Mouse (Mus musculus): ENCODE measurements around the gene Cald1. TPM values are rescaled to one million over a fixed set of nuclear protein-coding genes. Genes with fewer than 3 reads are reported as not detected.

Cald1 gene
- 52.4 and 55.0 TPM in 2 replicates for polyA plus RNA-seq (2014; fragmentation: Nextera tagmentation; extraction: Ambion mirVana)

DNA sequence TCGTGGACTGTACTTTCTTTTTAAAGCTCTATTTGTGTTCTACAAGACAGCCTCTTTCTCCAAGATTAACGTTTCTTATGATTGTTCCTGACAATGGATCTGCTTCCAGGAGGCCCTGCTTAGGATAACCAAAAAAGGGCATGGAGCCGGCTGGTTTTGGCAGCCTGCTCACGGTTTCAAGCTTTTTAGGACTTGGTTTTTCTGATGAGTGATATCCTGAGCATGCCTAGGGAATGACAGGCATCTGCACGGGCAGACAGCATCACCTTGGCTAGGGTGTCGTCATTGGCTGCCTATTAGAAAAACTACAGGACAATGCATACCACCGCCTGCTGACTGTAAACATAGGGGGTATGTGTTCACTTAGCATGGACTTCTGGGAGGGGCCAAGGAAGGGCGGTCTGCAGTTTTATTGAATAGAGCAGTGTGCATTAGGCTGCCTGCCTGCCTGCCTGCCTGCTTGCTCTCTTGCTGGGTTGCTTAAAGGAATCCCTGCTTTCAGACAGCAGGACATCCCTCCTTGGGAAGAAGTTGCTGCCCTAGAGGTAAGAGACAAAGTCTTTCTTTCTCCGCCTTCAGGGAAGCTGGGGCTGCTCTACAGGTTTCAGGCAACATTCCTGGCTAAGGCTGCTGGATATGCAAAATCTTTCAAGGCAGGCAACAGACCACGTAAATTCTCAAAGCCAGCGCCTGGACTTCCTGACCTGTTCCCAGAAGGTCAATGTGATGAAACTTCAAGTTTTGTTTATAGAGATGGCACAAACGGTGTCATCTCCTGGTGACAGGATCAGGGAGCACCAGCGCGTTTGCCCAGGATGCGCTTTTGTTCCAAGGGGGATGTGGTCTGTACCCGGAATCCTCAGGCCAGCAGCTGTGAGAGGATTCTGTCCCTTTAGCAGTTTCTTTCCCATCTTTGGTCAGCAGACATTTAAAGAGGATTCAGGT lies at the start of gene Cald1:
Gene Cald1 (plus strand): TSS at position 380 of the 945 bp plus-strand sequence.
- DNase-seq (ENCODE audit: low spot score) (peak; percentile 28), ATAC-seq (ENCODE audit: low FRiP score) (no peak)
- no peaks in the 10 kb centered on the region for H3K36me3 ChIP-seq (replicated peaks; ENCODE audit: control insufficient read depth, insufficient read depth)
- 4% methylated on average over 16 of the region's 16 CpGs for WGBS
- peaks cover 10% of the 10 kb centered on the region; the same call in 1 of the 2 replicates for H3K4me1 ChIP-seq (replicated peaks; ENCODE audit: control insufficient read depth, insufficient read depth, low read length)
- peak within 1 kb of the TSS; percentile 42 for H3K9ac ChIP-seq
- peak within 1 kb of the TSS; percentile 26; the same call in 1 of the 2 replicates for H3K27ac ChIP-seq
- no peaks in the 10 kb centered on the region for H3K9me3 ChIP-seq (ENCODE audit: control insufficient read depth, low read length)
- H3K4me2 ChIP-seq (replicated peaks): peak within 1 kb of the TSS; percentile 46
- peak within 1 kb of the TSS; percentile 24 for H3K4me3 ChIP-seq (replicated peaks; ENCODE audit: low read length)
- H3K27me3 ChIP-seq (ENCODE audit: control insufficient read depth, insufficient read depth, low read length): no peaks in the 10 kb centered on the region

DNA sequence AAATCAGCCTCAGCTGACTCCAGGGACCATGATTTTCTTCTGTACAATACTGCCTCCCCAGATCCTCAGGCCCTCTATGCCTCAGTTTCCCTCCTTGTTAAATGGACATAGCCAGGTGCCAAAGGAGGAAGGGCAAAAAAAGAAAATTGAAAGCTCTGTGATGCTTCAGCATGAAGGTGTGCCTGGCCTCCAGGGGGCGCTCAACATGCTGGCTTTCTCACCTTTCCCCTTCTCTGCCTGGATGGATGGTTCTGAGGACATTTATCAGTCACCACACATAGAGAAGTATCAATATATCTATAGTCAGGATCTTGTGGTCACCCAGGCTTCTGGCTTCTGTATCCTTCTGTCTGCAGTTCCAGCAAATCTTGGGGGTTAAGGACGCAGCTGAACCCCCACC lies 49.3 kb upstream of the Cald1 start:
- Histone ChIP-seq H3K9me3 (ENCODE audit: control insufficient read depth, low read length) (0 out of 2 replicates have a peak, but pooled peaks cover 6% of the 10 kb centered on the region), H3K27me3 (ENCODE audit: control insufficient read depth, insufficient read depth, low read length) (no peaks in the 10 kb centered on the region), H3K4me3 (replicated peaks; ENCODE audit: low read length) (no peak overlapping the region), H3K4me1 (replicated peaks; ENCODE audit: control insufficient read depth, insufficient read depth, low read length) (peaks cover 12% of the 10 kb centered on the region; the same call in 1 of the 2 replicates), H3K27ac (no peak overlapping the region), H3K9ac (no peak overlapping the region), H3K4me2 (replicated peaks) (no peak overlapping the region), H3K36me3 (replicated peaks; ENCODE audit: control insufficient read depth, insufficient read depth) (no peaks in the 10 kb centered on the region)
- 38% methylated on average over 2 of the region's 2 CpGs for WGBS
- ATAC-seq (ENCODE audit: low FRiP score) (no peak), DNase-seq (ENCODE audit: low spot score) (no peak)

DNA sequence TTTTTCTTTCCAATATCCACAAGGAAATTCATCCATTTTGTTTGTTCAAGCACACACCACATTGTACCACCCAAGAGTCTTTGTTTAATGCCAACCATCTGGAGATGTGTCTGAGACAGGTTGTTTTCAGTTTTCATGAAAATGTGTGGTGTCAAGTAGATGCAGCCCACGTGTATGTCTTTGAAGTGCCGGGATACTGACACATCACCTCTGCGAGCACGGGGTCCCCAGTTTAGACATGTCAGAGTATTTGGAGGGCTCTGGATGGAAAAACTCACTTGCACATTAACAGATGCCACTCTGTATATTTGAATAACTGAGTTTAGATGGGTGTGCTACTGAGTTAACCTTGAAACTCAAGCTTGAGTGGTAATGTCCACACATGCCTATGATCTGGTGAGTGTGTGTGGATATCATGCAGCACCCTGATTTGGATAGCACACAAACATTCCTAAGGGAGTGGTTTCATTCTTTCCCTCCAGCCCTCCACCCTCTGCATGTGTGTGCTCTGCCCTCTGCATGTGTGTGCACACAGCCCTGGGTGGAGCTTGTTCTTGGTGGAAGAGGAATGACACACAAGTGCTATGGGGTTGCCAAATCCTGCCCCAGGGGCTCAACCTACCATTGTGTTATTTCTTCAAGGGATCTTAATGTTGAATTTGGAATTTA lies 45.7 kb upstream of the Cald1 start:
- Histone ChIP-seq H3K4me3 (replicated peaks; ENCODE audit: low read length) (no peak overlapping the region), H3K27me3 (ENCODE audit: control insufficient read depth, insufficient read depth, low read length) (no peaks in the 10 kb centered on the region)
- 97% methylated on average over 4 of the region's 4 CpGs for WGBS

DNA sequence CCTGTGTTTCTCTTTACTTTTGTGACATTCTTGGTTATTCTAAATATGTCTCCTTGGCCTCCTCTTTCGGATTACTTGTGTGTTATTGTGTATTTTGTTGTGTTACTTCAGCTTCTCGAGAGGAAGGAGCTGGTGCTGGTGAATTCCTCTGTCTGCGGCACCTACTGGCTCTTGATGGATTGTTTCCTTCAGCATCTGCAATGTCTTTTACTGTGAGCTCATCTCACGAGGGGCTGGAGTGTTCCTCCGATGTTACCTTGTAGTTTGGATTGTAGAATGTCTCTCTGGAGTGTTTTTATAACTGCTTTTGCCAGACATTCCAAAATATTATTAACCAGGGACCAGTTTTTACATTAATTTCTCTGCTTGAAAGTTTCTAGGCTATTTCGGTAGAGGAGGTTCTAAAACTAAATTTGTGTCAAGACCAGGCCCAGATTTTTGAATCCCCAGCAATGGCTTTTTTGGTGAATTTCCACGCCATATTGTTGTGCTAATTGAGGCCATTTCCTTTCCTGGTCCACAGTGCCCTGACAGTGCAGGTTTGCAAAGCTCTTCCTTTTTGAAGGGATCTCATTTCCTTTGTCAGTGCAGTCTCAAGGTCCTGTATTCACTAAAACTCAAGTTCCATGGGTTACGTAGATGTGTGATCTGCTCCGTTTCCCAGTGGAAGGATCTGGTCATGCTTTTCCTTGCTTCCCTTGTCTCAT lies 43.9 kb upstream of the Cald1 start:
- no peak for DNase-seq (ENCODE audit: low spot score)
- Histone ChIP-seq H3K36me3 (replicated peaks; ENCODE audit: control insufficient read depth, insufficient read depth) (no peaks in the 10 kb centered on the region), H3K9me3 (ENCODE audit: control insufficient read depth, low read length) (0 out of 2 replicates have a peak, but pooled peaks cover 6% of the 10 kb centered on the region), H3K4me1 (replicated peaks; ENCODE audit: control insufficient read depth, insufficient read depth, low read length) (no peaks in the 10 kb centered on the region), H3K27ac (no peak overlapping the region), H3K4me3 (replicated peaks; ENCODE audit: low read length) (no peak overlapping the region), H3K9ac (no peak overlapping the region), H3K27me3 (ENCODE audit: control insufficient read depth, insufficient read depth, low read length) (no peaks in the 10 kb centered on the region), H3K4me2 (replicated peaks) (no peak overlapping the region)
- 74% methylated on average over 9 of the region's 9 CpGs for WGBS
- ATAC-seq (ENCODE audit: low FRiP score): no peak

More for the DNA sequence above, 45.7 kb upstream of the Cald1 start:
- Histone ChIP-seq H3K36me3 (replicated peaks; ENCODE audit: control insufficient read depth, insufficient read depth) (no peaks in the 10 kb centered on the region), H3K9ac (no peak overlapping the region), H3K4me1 (replicated peaks; ENCODE audit: control insufficient read depth, insufficient read depth, low read length) (no peaks in the 10 kb centered on the region), H3K4me2 (replicated peaks) (no peak overlapping the region), H3K27ac (no peak overlapping the region), H3K9me3 (ENCODE audit: control insufficient read depth, low read length) (0 out of 2 replicates have a peak, but pooled peaks cover 6% of the 10 kb centered on the region)
- DNase-seq (ENCODE audit: low spot score) (no peak), ATAC-seq (ENCODE audit: low FRiP score) (no peak)

DNA sequence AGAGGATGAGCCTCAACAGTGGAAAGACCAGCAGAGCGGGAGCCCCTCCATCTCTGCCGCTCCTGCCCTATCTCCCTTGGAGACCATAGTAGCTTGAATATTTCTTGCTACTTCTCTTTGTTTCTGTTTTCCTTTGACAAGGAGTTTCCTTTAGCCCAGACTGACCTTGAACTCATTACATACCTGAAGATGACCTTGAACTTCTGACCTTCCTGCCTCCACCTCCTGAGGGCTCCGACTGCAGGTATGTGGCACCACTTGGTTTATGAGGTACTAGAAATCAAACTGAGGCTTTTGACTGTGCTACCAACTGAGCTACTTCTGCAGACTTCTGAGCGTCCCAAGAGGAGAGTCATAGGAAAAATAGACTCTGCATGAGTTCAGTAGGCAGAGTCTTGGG lies 38.8 kb upstream of the Cald1 start:
- H3K27ac ChIP-seq: no peak overlapping the region
- DNase-seq (ENCODE audit: low spot score): no peak
- H3K9ac ChIP-seq: no peak overlapping the region
- WGBS: 94% methylated on average over 4 of the region's 4 CpGs
- H3K27me3 ChIP-seq (ENCODE audit: control insufficient read depth, insufficient read depth, low read length): no peaks in the 10 kb centered on the region
- H3K4me2 ChIP-seq (replicated peaks): no peak overlapping the region
- no peaks in the 10 kb centered on the region for H3K36me3 ChIP-seq (replicated peaks; ENCODE audit: control insufficient read depth, insufficient read depth)
- no peak overlapping the region for H3K4me3 ChIP-seq (replicated peaks; ENCODE audit: low read length)
- ATAC-seq (ENCODE audit: low FRiP score): no peak
- no peaks in the 10 kb centered on the region for H3K4me1 ChIP-seq (replicated peaks; ENCODE audit: control insufficient read depth, insufficient read depth, low read length)
- H3K9me3 ChIP-seq (ENCODE audit: control insufficient read depth, low read length): no peaks in the 10 kb centered on the region

DNA sequence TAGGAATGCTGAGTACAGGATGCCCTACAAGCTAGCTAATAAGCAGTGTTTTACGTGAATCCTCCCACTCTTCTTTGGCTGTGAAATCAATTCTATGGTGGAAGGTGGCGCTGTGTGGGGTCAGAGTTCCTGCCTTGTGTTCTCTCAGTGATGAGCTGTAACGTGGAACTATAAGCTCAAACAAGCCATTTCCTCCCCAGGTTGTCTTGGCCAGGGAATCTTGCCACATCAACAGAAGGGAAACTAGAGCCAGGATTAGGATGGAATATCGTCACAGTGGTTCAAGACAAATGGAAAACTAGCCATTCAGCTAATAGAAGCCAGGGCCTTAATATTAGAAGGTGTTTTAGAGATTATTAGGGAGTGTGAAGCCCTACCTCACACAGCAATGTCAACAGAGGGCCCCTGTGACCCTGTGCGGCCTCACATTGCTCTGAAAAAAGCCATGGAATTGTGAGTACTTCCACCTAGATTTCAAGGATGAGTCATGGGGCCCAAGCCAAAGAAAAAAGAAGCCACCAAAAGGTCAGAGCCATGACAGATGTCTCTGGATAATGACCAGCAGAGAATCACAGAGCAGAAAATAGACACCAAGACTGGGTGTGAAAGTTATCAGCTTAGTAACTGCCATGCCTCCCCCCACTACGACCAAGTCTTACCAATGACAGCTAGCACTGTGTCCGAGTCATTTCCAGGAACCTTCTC lies 33.0 kb upstream of the Cald1 start:
- 81% methylated on average over 7 of the region's 7 CpGs for WGBS
- H3K36me3 ChIP-seq (replicated peaks; ENCODE audit: control insufficient read depth, insufficient read depth): no peaks in the 10 kb centered on the region

DNA sequence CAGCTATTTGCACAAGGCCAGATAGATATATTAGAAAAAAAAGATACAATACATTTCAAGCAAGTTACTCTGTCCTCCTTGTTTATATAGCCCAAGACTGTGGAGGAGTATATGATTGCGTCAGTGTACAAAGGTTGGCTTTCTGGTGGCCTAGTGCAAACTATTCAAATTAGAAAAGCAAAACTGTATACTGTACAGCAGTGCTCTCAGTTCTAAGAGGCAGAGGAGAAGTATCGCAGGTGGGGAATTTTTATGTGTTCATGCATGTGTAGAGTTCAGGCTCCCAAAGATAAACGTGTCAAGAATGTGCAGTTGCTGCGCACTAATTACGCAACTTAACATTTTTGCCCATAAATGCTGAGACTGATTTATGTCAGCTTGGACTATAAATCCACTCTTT lies 31.0 kb upstream of the Cald1 start:
- Histone ChIP-seq H3K9me3 (ENCODE audit: control insufficient read depth, low read length) (no peaks in the 10 kb centered on the region), H3K4me1 (replicated peaks; ENCODE audit: control insufficient read depth, insufficient read depth, low read length) (no peaks in the 10 kb centered on the region)
- ATAC-seq (ENCODE audit: low FRiP score): no peak

More for the DNA sequence above, 33.0 kb upstream of the Cald1 start:
- Histone ChIP-seq H3K4me3 (replicated peaks; ENCODE audit: low read length) (no peak overlapping the region), H3K4me1 (replicated peaks; ENCODE audit: control insufficient read depth, insufficient read depth, low read length) (no peaks in the 10 kb centered on the region), H3K27ac (no peak overlapping the region), H3K4me2 (replicated peaks) (no peak overlapping the region), H3K9me3 (ENCODE audit: control insufficient read depth, low read length) (no peaks in the 10 kb centered on the region), H3K27me3 (ENCODE audit: control insufficient read depth, insufficient read depth, low read length) (no peaks in the 10 kb centered on the region), H3K9ac (no peak overlapping the region)
- ATAC-seq (ENCODE audit: low FRiP score): no peak
- DNase-seq (ENCODE audit: low spot score): no peak

DNA sequence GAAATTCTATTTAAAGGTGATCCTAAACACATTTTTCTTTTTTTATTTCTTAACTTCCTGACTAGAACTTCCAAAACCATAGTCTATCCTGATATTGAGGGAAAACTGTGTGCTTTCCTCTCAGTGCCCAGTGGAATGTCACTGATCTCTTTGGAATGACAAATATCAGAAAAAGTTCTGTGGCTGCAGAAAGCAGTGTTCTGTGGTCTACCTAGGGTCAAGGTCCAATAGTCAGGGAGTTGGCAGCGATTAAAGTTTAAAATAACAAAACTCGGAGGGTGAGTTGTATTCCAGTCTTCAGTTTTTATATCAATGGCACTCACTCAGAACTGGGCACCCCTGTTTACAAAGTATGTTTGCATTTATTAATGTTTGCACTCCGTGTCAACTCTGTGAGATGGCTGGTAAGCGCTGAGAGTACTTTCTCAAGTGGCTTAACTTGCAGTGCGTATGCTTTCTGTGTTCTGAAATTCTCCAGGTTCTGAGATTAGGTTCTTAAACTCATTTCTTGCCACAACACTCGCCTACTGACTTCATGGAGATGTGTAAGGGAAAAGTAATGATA lies 18.7 kb upstream of the Cald1 start:
- no peak for ATAC-seq (ENCODE audit: low FRiP score)

More for the DNA sequence above, 31.0 kb upstream of the Cald1 start:
- Histone ChIP-seq H3K27ac (no peak overlapping the region), H3K36me3 (replicated peaks; ENCODE audit: control insufficient read depth, insufficient read depth) (no peaks in the 10 kb centered on the region), H3K27me3 (ENCODE audit: control insufficient read depth, insufficient read depth, low read length) (no peaks in the 10 kb centered on the region), H3K4me3 (replicated peaks; ENCODE audit: low read length) (no peak overlapping the region), H3K9ac (no peak overlapping the region), H3K4me2 (replicated peaks) (no peak overlapping the region)
- DNase-seq (ENCODE audit: low spot score): no peak
- 95% methylated on average over 5 of the region's 5 CpGs for WGBS

More for the DNA sequence above, 18.7 kb upstream of the Cald1 start:
- Histone ChIP-seq H3K4me3 (replicated peaks; ENCODE audit: low read length) (no peak overlapping the region), H3K27ac (no peak overlapping the region), H3K36me3 (replicated peaks; ENCODE audit: control insufficient read depth, insufficient read depth) (no peaks in the 10 kb centered on the region), H3K9me3 (ENCODE audit: control insufficient read depth, low read length) (no peaks in the 10 kb centered on the region), H3K4me1 (replicated peaks; ENCODE audit: control insufficient read depth, insufficient read depth, low read length) (no peaks in the 10 kb centered on the region), H3K27me3 (ENCODE audit: control insufficient read depth, insufficient read depth, low read length) (no peaks in the 10 kb centered on the region), H3K4me2 (replicated peaks) (no peak overlapping the region), H3K9ac (no peak overlapping the region)
- DNase-seq (ENCODE audit: low spot score): no peak
- WGBS: 91% methylated on average over 6 of the region's 6 CpGs
